Mouse (Mus musculus) megakaryocyte, adult 5-6 weeks (primary cell): Measurements from ENCODE around the gene Chpf2. TPM values are rescaled to one million over a fixed set of nuclear protein-coding genes. Genes with fewer than 3 reads are reported as not detected.

Source experiments
- ATAC-seq: 2 replicates; pipeline ENCODE4 v1.8.0; 2016; ENCODE audit warnings: mild to moderate bottlenecking, inconsistent platforms; ENCODE audit not compliant: poor library complexity, severe bottlenecking
- total RNA-seq, 2 experiments: library from RNA; stranded (forward) in 1 of 2; stranded (reverse) in 1 of 2; fragments of 153-499, 151-499 nt in 1 of 2; fragments of 221-1000, 200-1000 nt in 1 of 2; gene quantifications; 2 replicates each; pipeline versions ENCODE4 v1.2.3 to v1.2.4; 2015 to 2017

Gene Chpf2
- total RNA-seq, 2 experiments from 2014 or later: 5.1 to 11.3 TPM

DNA sequence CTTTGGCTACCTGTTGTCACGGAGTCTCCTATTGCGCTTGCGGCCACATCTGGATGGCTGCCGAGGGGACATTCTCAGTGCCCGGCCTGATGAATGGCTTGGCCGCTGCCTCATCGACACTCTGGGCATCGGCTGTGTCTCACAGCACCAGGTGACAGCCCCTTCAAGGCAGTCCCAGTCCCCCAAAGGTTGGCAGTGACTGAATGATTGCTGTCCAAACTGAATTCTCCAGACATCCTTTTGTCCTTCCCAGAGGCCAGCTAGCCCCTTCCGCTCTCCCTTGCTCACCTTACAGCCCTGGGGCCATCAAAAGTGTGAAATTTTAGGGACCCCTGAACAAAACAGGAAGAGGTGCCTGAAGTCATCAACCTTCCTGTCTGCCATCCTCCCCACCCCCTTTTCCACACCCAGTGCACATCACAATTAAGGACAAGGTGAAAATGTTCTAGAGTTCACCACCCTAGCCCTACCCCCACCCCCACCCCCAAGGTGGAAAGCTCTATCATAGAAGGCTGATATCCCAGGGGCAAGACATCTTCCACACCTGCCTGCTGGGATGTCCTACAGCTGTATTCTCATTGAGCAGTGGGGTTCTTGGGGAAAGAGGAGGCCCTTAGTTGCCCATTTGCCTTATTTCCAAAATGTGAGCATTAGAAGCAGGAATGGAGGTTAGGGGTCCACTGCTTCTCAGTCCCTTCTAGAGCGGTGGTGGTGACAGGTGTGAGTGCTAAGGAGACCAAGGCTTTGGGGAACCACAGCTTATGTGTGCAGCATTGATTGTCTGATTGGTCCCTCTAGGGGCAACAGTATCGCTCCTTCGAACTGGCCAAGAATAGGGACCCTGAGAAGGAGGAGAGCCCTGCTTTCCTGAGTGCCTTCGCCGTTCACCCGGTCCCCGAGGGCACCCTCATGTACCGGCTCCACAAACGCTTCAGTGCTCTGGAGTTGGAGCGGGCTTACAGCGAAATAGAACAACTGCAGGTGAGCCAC, 3.3 kb downstream of the Chpf2 start:
- ATAC-seq: no peak

DNA sequence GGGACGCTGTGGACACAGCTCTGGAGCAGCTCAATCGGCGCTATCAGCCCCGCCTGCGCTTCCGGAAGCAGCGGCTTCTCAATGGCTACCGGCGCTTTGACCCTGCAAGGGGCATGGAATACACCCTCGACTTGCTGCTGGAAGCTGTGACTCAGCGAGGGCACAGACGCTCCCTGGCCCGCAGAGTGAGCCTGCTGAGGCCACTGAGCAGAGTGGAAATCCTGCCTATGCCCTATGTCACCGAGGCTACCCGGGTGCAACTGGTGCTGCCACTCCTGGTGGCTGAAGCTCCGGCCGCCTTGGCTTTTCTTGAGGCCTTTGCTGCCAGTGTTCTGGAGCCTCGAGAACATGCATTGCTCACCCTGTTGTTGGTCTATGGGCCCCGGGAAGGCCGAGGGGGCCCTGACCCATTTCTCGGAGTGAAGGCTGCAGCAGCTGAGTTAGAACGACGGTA, 4.8 kb downstream of the Chpf2 start:
- ATAC-seq: peak; percentile 22

DNA sequence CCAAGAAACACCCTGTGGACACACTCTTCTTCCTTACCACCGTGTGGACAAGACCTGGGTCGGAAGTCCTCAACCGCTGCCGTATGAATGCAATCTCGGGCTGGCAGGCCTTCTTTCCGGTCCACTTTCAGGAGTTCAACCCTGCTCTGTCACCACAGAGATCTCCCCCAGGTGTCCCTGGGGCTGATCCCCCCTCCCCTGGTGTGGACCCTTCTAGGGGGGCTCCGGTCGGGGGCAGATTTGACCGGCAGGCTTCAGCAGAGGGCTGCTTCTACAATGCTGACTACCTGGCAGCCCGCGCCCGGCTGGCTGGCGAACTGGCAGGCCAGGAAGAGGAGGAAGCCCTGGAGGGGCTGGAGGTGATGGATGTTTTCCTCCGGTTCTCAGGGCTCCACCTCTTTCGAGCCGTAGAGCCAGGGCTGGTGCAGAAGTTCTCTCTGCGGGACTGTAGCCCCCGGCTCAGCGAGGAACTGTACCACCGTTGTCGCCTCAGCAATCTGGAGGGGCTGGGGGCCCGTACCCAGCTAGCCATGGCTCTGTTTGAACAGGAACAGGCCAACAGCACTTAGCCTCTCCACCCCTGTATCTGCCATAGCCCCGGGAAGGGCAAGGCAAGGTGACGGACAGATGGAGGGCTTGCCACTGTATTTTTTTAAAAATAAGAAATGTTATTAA, 5.4 kb downstream of the Chpf2 start:
- ATAC-seq: peak; percentile 22

GRCm38 (mm10) chr5:24592471-24593160, 6.1 kb downstream of the Chpf2 start:
- ATAC-seq: peak; percentile 40

- ATAC-seq: no peak
These were observed 6.7 kb downstream of the Chpf2 start for GRCm38 (mm10) chr5:24593230-24593629.

- ATAC-seq: no peak
These were observed 7.4 kb downstream of the Chpf2 start for GRCm38 (mm10) chr5:24593928-24594327.

DNA sequence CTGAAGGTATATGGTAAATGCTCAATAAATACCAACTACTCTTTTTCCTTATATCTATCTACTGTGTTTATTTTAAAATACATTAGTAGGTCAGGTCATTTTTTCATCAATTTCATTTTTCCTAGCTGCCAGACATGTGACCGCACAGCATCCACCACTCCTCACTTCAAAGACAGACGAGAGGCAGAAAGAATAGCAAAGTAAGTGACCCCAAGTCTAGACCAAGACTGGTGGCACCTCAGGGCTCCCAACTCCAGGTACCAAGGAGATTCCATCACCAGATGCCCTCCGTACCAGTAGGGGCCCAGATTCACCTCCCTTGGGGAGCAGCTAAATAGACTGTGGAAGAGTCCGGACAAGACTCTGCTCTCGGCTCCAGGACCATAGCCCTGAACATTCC, 7.8 kb downstream of the Chpf2 start:
- no peak for ATAC-seq

DNA sequence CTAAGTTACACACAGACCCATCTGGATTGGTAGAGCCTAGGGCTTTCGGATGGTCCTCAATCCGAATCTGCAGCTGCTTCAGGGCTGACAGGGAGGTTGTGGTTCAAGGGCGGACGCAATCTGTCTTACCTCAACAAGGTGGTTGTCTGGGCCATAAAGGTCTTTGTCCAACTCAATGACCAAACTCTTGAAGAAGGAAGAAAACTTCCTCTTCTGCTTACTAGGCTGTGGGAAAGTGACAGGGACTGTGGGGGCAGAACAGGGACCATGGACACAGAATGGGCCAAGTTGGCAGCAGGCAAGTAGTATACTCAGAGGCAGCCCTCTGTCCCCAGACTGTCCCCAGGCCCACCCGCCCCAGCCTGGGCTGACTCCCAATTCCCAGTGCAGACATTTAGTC, 8.7 kb downstream of the Chpf2 start:
- ATAC-seq: no peak

GRCm38 (mm10) chr5:24595786-24596380, 9.3 kb downstream of the Chpf2 start:
- no peak for ATAC-seq

GRCm38 (mm10) chr5:24596519-24597171, 10.1 kb downstream of the Chpf2 start:
- peak; percentile 37 for ATAC-seq

- ATAC-seq: peak; percentile 70
These were observed 10.7 kb downstream of the Chpf2 start for GRCm38 (mm10) chr5:24597221-24597728.

DNA sequence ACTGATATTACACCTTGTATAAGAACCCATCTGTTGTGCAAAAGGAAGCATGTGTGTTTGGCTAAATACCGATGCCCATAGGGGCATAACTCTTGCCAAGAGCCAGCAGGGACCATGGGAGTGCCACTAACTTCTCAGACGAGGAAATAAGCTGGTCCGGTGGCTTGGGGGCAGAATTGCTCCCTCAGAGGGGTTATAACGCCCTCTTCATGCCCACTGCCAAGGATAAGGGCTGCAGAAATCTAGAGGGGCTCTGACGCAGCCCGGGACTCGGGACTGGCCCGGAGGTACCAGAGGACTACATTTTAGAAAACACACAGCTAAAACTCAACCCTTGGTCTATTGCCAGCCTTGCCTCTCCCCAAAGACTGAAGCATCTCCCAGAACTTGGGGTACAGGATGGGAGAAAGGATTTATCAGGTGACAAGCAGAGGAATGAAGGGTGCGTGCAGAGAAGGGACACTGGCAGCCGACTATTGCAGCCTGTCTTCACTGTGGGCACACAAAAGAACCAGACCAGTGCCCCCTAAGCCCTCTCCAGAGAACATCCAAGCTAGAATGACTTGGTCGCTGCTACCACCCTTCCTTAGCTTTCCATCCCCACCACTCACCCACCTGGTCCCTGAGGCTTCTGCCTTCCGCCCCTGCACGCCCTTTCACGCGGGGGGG, 11.5 kb downstream of the Chpf2 start:
- no peak for ATAC-seq

DNA sequence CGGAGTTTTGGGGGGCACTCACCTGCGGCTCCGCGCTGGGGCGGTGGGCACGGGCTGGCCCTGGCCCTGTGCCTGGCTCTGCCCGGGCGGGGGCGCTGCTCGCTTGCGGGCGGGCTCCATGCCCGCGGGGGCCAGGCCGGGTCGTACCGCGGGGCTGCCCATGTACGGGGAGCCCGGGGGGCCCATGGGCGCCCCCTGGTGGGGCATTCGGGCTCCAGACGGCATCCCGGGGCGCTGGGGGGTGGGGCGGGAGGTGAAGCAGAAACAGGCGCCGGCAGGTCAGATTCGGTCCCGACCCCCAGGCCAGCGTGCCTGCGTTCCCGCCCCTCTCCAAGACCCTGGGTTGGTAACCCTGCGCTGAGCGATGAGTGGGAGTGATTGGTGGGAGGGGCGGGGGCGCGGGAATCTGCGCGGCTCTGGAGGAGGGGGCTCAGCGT, 12.0 kb downstream of the Chpf2 start:
- peak; percentile 34 for ATAC-seq

DNA sequence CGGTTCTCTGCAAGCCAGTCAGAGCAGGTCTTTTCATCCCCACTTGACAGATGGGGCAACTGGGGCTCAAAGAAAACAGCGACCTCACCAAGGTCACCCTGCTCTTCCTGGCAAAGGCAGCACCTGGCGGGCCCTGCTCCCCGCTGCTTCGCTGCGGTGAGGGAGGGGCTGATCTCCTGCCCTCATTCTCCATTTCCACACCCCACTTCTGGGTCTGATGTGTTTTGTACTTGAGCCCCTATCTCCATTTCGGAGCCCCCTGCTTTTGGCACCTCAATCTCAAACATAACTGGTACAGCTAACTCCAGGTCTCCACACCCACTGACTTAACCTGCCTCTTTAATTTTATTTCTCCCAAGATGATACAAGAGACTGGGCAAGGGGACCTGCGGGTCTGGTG, 12.6 kb downstream of the Chpf2 start:
- ATAC-seq: no peak

- ATAC-seq: no peak
These were observed 13.7 kb downstream of the Chpf2 start for GRCm38 (mm10) chr5:24600236-24600635.

DNA sequence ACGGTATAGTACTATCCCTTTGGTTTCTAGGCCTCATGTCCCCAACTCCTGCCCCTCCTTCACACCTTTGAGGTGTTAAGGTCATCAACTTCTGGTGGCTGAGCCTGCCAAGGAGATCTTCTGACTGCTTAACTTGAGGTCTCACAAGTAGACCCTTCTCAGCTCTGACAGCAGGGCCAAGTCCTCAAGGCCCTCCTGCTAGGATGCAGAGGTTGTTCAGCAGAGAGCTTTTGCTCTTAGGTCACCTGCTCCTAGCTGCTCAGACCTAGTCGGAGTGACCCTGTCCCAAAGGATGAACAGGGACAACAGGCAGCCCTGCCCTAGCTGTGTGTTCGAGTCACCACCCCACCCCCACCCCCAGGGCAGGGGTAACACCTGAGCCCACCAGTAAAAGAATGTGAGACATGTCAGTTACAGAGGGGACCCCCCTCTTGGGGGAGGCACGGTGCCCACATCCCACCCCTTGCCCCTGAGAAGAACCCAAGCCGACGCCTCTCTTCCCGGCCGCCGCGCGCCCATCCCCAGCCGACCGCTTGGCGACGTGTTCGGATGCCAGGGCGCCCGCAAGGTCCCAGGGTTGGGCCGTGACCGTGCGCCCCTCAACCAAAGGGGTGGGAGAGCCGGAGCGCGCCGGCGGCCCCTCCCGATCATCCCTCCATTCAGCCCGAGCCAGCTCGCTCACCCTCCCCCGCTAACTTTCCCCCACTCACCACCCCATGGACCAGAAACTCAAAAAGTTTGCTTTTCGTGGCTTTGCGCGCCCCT, 14.7 kb downstream of the Chpf2 start:
- ATAC-seq: no peak

- ATAC-seq: peak; percentile 33; the same call in 1 of the 2 replicates
These were observed 15.6 kb downstream of the Chpf2 start for GRCm38 (mm10) chr5:24601911-24602750.
